Mouse (Mus musculus): ENCODE measurements around the gene Krtap21-1.

- no peak for TF ChIP-seq CTCF (conservative IDR thresholded peaks at IDR 0.05; ENCODE audit: insufficient read depth, insufficient read length, low read depth, low read length)
- TF ChIP-seq POLR2A (IDR thresholded peaks at IDR 0.05; ENCODE audit: low read depth, low read length): no peak
These were observed 6.8 kb upstream of the Krtap21-1 start for GRCm38 (mm10) chr16:89410345-89411068.

Data from kidney, adult 2 months (tissue).